Mouse (Mus musculus): ENCODE results near the gene N4bp3. TPM values are rescaled to one million over a fixed set of nuclear protein-coding genes. Genes with fewer than 3 reads are reported as not detected.

The N4bp3 gene
- total RNA-seq, 2 experiments from 2014 or later: 22.1 to 23.1 TPM

GRCm38 (mm10) chr11:51656798-51657521 lies 6.3 kb upstream of the N4bp3 start:
- no peak for DNase-seq
- intact Hi-C loops (cut with DNase I): no loop called here

GRCm38 (mm10) chr11:51654891-51655290 lies 4.2 kb upstream of the N4bp3 start:
- DNase-seq: no peak
- intact Hi-C loops (cut with DNase I): loop anchor here (5.0 kb wide), 1 partner anchor 38 kb away; the partner anchor contains the start of gene Nhp2

GRCm38 (mm10) chr11:51653736-51654135 lies 3.1 kb upstream of the N4bp3 start:
- DNase-seq: no peak
- intact Hi-C loops (cut with DNase I): loop anchor here (5.0 kb wide), 1 partner anchor 36 kb away; the partner anchor contains the start of gene Nhp2

DNA sequence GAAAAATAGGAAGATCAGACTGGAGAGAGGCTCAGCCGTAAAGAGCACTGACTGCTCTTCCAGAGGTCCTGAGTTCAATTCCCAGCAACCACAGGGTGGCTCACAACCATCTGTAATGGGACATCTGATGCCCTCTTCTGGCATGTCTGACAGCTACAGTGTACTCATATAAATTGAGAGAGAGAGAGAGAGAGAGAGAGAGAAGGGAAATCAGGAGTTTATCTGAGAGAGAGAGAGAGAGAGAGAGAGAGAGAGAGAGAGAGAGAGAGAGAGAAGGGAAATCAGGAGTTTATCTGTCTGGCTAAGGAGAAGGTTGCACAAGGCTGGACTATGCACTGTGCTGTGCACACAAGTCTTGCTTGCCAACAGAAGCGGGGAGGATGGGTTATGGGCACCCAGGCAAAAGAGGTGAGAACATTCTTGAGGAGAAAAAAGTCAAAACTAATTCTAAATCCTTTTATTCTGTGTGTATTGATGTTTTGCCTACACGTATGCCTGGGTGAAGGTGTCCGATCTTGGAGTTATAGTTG lies 2.3 kb upstream of the N4bp3 start:
- intact Hi-C loops (cut with DNase I): loop anchor here (5.0 kb wide), 1 partner anchor 36 kb away; the partner anchor contains the start of gene Nhp2
- no peak for DNase-seq

DNA sequence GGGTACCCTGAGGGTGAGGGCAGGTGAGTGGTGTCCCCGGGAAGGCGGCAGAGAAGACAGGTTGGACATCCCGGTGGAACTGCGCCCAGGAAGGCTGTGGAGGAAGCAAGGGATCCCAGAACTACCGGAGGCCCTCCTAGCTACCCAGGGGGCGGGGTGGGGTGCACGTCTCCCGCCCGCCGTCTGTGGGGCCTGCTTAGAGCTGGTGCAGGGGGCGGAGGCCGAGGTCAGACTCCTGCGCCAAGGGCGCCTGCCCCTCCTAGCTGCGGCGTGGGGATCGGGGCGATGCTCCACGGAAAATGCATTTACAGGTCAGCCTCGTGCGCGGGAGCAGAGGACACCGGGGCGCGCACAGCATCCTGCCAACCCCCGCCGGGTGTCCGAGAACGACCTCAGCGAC lies 381 bp downstream of the N4bp3 start:
- intact Hi-C loops (cut with DNase I): loop anchor here (5.0 kb wide), 1 partner anchor 33 kb away; the partner anchor contains the start of gene Nhp2
- no peak for DNase-seq

- intact Hi-C loops (cut with DNase I): loop anchor here (5.0 kb wide), 2 partner anchors 32 to 33 kb away; partner anchors contain the start of gene Nhp2
- DNase-seq: no peak
These were observed 798 bp downstream of the N4bp3 start for GRCm38 (mm10) chr11:51649889-51650199.

- no peak for DNase-seq
- intact Hi-C loops (cut with DNase I): loop anchor here (5.0 kb wide), 1 partner anchor 33 kb away; no protein-coding TSS in a partner anchor
These were observed 1.3 kb downstream of the N4bp3 start for GRCm38 (mm10) chr11:51649111-51649888.

DNA sequence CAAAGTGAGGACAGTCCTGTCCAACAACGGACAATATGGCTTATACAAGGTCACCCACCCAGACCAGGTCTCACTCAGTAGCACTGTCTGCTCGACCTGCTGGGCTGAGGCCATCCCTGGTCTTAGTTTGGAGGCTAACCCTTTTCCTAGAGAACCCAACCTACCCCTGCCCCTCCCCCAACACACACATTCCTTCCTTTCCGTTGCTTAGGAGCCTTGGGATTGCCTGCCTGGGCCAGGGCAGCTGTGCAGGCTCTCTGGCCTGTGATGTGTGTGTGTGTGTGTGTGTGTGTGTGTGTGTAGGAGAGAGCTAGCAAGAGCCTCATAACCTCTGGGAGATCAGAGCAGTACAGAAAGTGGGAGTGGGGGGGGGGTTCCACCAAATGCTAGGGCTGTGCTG lies 2.1 kb downstream of the N4bp3 start:
- DNase-seq: no peak
- intact Hi-C loops (cut with DNase I): loop anchor here (5.0 kb wide), 1 partner anchor 34 kb away; no protein-coding TSS in a partner anchor

GRCm38 (mm10) chr11:51646751-51647667 lies 3.6 kb downstream of the N4bp3 start:
- DNase-seq: peak in 1 of 2 experiments; percentile 49
- intact Hi-C loops (cut with DNase I): loop anchor here (5.0 kb wide), 1 partner anchor 35 kb away; no protein-coding TSS in a partner anchor

DNA sequence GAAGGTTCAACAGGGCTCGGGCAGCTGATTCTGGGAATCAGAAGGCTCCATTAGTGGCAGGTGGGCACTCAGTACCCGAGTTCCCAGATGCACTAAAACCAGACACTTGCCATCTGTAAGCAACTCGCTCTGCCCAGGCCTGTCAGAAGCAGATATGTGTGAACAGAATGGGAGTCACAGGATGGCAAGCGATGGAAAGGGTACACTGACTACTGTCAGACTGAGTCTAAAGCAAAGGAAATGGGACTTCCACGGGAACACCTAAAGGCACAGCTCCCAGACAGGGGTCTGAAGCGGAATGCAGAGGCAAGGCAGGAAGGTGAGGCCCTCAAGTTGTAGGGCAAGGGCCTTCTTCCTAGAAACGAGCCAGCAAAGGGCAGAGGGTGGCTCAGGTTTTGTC lies 4.4 kb downstream of the N4bp3 start:
- intact Hi-C loops (cut with DNase I): loop anchor here (5.0 kb wide), 1 partner anchor 36 kb away; no protein-coding TSS in a partner anchor
- DNase-seq: no peak

- DNase-seq: no peak
- intact Hi-C loops (cut with DNase I): loop anchor here (5.0 kb wide), 1 partner anchor 37 kb away; no protein-coding TSS in a partner anchor
These were observed 5.3 kb downstream of the N4bp3 start for GRCm38 (mm10) chr11:51645293-51645692.

- DNase-seq: no peak
- intact Hi-C loops (cut with DNase I): no loop called here
These were observed 6.4 kb downstream of the N4bp3 start for GRCm38 (mm10) chr11:51644217-51644616.

DNA sequence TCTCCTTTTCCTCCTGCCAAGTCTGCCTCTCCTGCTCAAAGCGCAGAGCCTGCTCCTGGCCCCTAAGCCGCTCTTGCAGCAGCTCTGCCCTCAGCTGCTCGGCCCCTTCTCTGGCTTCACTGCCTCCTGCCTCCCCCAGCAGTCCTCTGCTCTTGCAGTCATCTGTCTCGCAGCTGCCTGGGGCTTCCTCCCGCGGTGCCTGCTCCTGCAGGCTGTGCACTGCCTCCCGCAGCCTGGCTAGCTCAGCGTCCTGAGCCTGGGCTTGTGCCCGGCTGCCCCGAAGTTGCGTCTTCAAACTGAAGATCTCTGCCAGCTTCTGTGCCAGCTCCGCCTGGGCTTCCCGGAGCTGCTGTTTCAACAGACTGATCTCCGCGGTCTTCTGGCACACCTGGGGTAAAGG lies 6.9 kb downstream of the N4bp3 start:
- DNase-seq: no peak
- intact Hi-C loops (cut with DNase I): no loop called here

DNA sequence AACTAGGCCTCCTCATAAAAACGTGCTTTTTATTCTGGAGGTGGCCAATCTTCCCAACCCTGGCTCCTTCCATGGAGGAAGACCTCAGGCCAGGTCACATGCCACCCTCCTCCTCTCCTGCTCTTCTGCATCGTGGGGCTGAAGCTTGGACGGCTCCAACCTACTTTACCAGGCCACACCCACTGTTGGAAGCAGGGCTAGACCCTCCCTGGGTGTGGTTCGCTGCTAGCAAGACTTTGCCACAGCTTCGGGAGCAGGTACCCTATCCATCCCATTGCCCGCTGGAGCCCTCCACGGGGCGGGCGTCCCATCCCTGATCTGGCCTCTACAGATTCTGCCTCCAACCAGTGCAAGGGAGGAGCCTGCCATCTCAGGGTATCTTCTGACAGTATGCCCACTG lies 7.4 kb downstream of the N4bp3 start:
- intact Hi-C loops (cut with DNase I): no loop called here
- DNase-seq: no peak

DNA sequence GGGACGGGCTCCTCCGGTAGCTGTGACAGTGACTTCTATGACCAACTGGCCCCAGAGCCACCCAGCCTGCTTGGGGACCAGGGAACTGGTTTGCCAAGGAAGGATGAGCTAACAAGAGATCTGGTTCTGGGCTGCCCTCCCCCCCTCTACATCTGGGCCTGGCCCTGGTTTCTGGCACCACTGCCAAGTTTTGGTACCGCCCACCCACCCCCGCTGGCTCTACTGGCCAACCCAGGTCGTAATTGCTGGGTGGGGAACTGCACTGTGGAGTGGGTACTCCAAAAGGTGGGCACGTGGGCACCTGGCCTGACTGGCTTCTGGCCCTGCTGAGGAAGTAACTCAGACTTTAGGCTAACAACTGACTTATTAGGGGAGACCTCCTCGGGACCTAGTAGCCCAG lies 9.9 kb downstream of the N4bp3 start:
- intact Hi-C loops (cut with DNase I): no loop called here

DNA sequence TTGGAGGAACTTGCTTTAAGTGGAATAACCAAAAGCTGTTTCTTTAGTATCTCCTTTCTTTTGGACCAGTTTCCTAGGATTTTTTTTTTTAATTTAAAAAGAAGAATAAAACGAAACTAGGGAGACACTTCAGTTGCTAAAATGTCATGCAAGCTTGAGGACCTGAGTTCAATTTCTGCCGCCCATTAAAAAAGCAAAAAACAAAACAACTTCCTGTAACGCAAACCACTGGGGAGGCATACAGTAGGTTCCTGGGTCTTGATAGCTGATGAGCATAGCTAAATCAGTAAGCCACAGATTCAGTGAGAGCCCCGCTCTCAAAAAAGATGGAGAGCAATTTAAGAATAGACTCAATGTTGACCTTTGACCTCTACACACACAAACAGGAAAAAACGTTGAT lies 12.1 kb downstream of the N4bp3 start:
- no peak for DNase-seq
- intact Hi-C loops (cut with DNase I): no loop called here

More for the DNA sequence above, 9.9 kb downstream of the N4bp3 start:
- no peak for DNase-seq

- DNase-seq: peak; percentile 48 to 50
- intact Hi-C loops (cut with DNase I): no loop called here
These were observed 12.6 kb downstream of the N4bp3 start for GRCm38 (mm10) chr11:51637971-51638414.

DNA sequence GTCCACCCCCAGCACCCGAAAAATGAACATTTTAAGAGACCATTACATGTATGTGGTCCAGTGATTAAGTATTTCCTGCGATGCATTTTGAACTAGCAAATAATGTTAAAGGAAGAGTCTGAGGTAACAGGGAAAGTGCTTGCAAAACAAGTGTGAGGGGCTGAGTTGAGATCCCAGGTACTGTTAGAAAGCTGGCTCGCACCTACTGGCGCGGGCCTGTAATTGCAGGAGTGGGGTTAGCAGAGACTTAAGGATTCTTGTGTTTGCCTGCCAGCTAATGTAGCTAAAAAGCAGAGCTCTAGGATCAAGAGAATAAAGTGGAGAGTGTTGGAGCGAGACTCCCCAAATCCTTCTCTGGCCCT lies 14.3 kb downstream of the N4bp3 start:
- intact Hi-C loops (cut with DNase I): no loop called here
- peak; percentile 55 to 65 for DNase-seq

- intact Hi-C loops (cut with DNase I): no loop called here
- peak; percentile 89 to 90 for DNase-seq
These were observed 14.9 kb downstream of the N4bp3 start, which contains the start of gene Rmnd5b for GRCm38 (mm10) chr11:51635525-51636322. Rmnd5b (minus strand) TSS chr11:51635896.
